Mouse (Mus musculus) hindbrain, postnatal 0 days (tissue): ENCODE results near the gene Arl8a. TPM values are rescaled to one million over a fixed set of nuclear protein-coding genes. Genes with fewer than 3 reads are reported as not detected.
A peak's percentile ranks its signal among the peaks of the same experiment; 100 is the strongest.

Source experiments
- ATAC-seq: fragments of 200-750 bp; cut with Nextera tagmentation; 2 replicates; pipeline ENCODE4 v1.8.0; 2017; ENCODE audit warnings: mild to moderate bottlenecking, moderate TSS enrichment, moderate library complexity
- DNase-seq: peaks from one replicate; pipeline ENCODE4 v3.0.0-alpha.2; 2015; ENCODE audit warnings: low spot score
- H3K27ac ChIP-seq: fragments of 300-500 bp; sonication (generic); 2 replicates; pipeline ENCODE4 v1.5.1; 2014; ENCODE audit warnings: mild to moderate bottlenecking
- H3K27me3 ChIP-seq: fragments of 300-500 bp; sonication (generic); 2 replicates; pipeline ENCODE4 v1.6.1; 2014; ENCODE audit warnings: low read length, mixed read lengths; ENCODE audit not compliant: insufficient read depth
- H3K36me3 ChIP-seq: fragments of 300-500 bp; sonication (generic); 2 replicates; pipeline ENCODE4 v1.6.1; 2014; ENCODE audit warnings: low read length, mixed read lengths; ENCODE audit not compliant: insufficient read depth
- H3K4me1 ChIP-seq: fragments of 300-500 bp; sonication (generic); 2 replicates; pipeline ENCODE4 v1.6.1; 2014; ENCODE audit warnings: antibody characterized with exemption, low read length, mixed read lengths; ENCODE audit not compliant: insufficient read depth
- H3K4me2 ChIP-seq: fragments of 300-500 bp; sonication (generic); 2 replicates; pipeline ENCODE4 v1.6.1; 2014; ENCODE audit warnings: low read depth, mild to moderate bottlenecking, low read length, moderate library complexity, mixed read lengths
- H3K4me3 ChIP-seq: fragments of 300-500 bp; sonication (generic); 2 replicates; pipeline ENCODE4 v1.5.1; 2014; ENCODE audit warnings: low read length
- H3K9ac ChIP-seq: fragments of 300-500 bp; sonication (generic); replicated peaks from 2 replicates; pipeline ENCODE4 v1.6.1; 2014; ENCODE audit warnings: mild to moderate bottlenecking, low read length, moderate library complexity, mixed read lengths
- H3K9me3 ChIP-seq: fragments of 300-500 bp; sonication (generic); 2 replicates; pipeline ENCODE4 v1.6.1; 2016; ENCODE audit warnings: low read length, mixed read lengths
- CTCF ChIP-seq: IDR thresholded peaks from 2 replicates; pipeline ENCODE4 v1.5.1; 2016; ENCODE audit warnings: antibody characterized with exemption, control low read depth, low read depth
- WGBS: fragments of 180-500 bp; shearing (Covaris S2); extraction: QIAGEN DNeasy Blood & Tissue Kit; methylation state at CpG from one replicate; pipeline ENCODE4 v1.1.7; 2014; 5-methylcytosine and 5-hydroxymethylcytosine counted together
- polyA plus RNA-seq: library from polyadenylated mRNA; unstranded; fragments of >200 nt; fragmentation: Nextera tagmentation; extraction: Ambion mirVana; gene quantifications from 2 replicates; pipeline ENCODE4 v1.2.1, GENCODE M21; 2015
- total RNA-seq: library from RNA; depleted of rRNA; stranded (reverse); fragments of >200 nt; gene quantifications from 2 replicates; pipeline ENCODE4 v1.2.3, GENCODE M21; 2014; rRNA removed

Arl8a gene
- total RNA-seq (251 and 277 TPM in 2 replicates), polyA plus RNA-seq (329 and 369 TPM in 2 replicates)

DNA sequence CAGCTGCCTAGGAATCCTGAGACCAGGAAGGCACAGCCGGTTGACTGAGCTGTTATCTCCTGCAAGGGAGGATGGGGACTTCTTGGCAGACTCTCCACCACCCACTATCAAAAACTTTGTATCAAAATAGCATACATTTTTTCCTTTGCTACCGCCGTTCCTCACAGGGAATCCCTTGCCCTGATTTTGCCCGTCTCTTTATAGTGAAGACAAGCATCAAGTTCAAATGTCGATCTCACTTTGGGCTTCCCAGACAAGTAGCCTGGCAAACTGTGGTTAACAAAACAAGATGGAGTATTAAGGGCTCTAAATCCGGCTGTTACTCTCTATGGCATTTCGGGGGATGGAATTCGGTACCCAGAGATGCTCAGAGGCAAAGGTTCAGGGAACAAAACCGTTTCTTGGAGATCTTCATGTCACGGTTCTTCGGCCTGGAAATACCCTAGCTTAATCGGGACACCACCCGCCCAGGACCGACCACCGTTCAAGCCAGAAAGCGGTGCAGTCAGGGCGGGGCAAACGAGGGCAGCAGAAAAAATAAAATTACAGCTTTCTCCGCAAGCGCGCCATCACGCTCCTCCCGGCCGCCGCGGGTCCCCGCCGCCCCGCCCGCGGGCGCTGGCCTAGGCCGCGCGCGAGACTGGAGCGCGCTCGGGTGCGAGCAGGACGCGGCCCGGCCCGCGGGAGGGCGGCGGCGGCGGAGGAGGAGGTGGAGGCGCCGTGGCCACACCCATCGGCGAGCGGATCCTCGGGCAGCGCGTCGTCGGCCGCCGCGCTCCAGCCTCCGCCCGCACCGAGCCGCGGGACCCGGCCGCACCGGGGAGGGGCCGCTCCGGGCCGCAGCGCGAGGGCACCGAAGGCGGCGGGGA is at the start of gene Arl8a:
Gene Arl8a (plus strand): TSS at position 748 of the 869 bp plus-strand sequence.
- H3K27ac ChIP-seq = peak within 1 kb of the TSS; percentile 98
- peak; percentile 82 for ATAC-seq

DNA sequence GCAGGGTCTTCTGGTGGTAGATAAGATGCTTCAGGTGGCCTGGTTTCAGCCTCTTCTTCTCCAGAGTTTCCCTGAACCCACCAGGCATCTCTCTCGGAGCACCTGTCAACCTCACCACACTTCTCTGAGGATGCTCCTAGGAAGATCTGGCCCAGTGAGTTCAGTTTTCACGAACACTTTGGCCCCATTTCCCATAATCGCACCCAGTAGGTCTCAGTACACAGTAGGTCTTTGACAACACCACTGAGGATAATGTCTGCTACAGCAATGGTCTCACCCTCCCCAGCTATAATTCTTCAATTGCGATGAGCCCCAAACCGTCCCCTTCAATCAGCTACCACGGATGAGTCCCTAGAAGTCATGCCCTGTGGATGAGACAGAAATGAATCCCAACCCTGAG is 49.2 kb upstream of the Arl8a start:
- no peak for TF ChIP-seq CTCF
- no peaks in the 10 kb centered on the region for H3K9me3 ChIP-seq
- peaks cover 6% of the 10 kb centered on the region; the same call in 1 of the 2 replicates for H3K4me1 ChIP-seq
- no peaks in the 10 kb centered on the region for H3K27me3 ChIP-seq
- no peak for DNase-seq
- no peak overlapping the region for H3K9ac ChIP-seq
- no peak for ATAC-seq
- H3K36me3 ChIP-seq = no peaks in the 10 kb centered on the region
- H3K4me2 ChIP-seq = no peak overlapping the region
- no peak overlapping the region for H3K4me3 ChIP-seq
- 92% methylated on average over 6 of the region's 6 CpGs for WGBS
- no peak overlapping the region for H3K27ac ChIP-seq

More for the DNA sequence above, at the start of gene Arl8a:
- Histone ChIP-seq H3K4me3 (peak within 1 kb of the TSS; percentile 99), H3K4me1 (peaks cover 18% of the 10 kb centered on the region; the same call in 1 of the 2 replicates), H3K27me3 (no peaks in the 10 kb centered on the region), H3K36me3 (peaks cover 3% of the 10 kb centered on the region; the same call in 1 of the 2 replicates), H3K9me3 (no peaks in the 10 kb centered on the region), H3K9ac (peak within 1 kb of the TSS; percentile 100), H3K4me2 (peak within 1 kb of the TSS; percentile 87)
- peak; percentile 95 for DNase-seq
- under 1% methylated on average over 59 of the region's 78 CpGs for WGBS
- no peak for TF ChIP-seq CTCF

DNA sequence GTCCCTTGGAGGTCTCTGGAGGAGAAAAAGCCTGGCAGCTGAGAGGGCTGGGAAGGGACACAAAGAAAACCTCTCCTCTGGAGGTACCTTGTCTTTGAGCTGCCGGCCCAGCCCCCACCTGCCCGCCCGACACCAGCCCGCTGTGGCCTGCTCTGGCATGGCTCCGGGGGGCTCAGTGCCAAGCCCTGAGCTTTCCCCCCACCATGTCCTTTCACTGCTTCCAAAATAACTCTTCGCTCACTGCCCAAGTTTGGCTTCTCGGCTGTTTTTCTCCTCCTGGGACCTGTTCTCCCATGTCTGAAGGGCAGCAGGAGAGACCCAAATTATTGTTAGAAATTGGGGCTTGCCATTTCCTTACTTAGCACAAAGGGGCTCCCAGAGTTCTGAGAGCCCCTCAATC is 48.2 kb upstream of the Arl8a start:
- TF ChIP-seq CTCF = no peak
- Histone ChIP-seq H3K9ac (no peak overlapping the region), H3K27me3 (peaks cover 4% of the 10 kb centered on the region; the same call in 1 of the 2 replicates), H3K4me2 (no peak overlapping the region), H3K9me3 (no peaks in the 10 kb centered on the region), H3K4me1 (peaks cover 6% of the 10 kb centered on the region; the same call in 1 of the 2 replicates), H3K27ac (no peak overlapping the region), H3K4me3 (no peak overlapping the region), H3K36me3 (no peaks in the 10 kb centered on the region)
- 50% methylated on average over 7 of the region's 7 CpGs for WGBS
- DNase-seq (peak; percentile 48), ATAC-seq (peak; percentile 43; the same call in 1 of the 2 replicates)

DNA sequence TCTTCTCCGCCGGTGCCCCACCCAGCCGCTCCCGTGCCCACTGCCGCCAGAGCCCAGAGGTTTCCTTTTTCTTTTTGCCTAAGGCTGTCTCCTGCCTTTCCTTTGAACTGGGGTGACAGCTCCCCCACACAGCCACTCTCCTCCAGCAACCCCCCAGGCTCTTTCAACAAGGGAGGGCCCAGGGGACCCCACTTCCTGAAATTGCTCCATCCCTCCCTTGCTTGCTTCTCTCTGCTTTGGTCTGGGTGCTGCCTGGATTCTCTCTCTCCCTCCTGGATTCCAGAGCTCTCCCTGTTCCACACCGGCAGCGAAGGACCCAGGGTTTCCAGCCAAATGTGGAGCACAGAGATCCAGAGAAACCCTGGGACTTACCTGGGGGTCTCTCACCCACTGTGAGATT is 46.2 kb upstream of the Arl8a start:
- no peak for DNase-seq
- H3K36me3 ChIP-seq = no peaks in the 10 kb centered on the region
- H3K9ac ChIP-seq = no peak overlapping the region
- H3K27ac ChIP-seq = no peak overlapping the region
- no peak overlapping the region for H3K4me2 ChIP-seq
- no peaks in the 10 kb centered on the region for H3K9me3 ChIP-seq
- no peak overlapping the region for H3K4me3 ChIP-seq
- peaks cover 6% of the 10 kb centered on the region; the same call in 1 of the 2 replicates for H3K4me1 ChIP-seq
- no peak for ATAC-seq
- WGBS = 51% methylated on average over 7 of the region's 7 CpGs
- no peak for TF ChIP-seq CTCF
- H3K27me3 ChIP-seq = peaks cover 14% of the 10 kb centered on the region

DNA sequence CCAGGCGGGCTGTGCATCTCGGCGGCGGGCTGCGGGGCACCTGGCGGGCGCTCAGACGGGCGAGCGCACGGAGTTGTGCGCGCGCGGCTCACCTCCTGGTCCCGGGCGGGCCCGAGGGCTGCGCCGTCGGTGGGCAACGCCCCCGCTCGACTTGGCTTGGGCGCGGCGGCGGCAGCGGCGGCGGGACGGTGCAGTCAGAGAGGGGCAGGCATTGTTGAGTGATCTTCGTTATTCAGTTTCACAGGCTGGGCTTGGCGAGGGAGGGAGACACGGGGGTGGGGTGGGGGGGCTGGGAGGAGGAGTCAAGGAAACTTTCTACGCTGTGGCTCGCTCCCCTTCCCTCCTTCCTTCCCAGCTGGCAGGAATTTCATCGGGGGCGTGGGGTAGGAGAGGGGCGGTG is 41.5 kb upstream of the Arl8a start, which contains the start of gene Lgr6:
Gene Lgr6 (minus strand): TSS at position 153 of the 400 bp plus-strand sequence.
- H3K9me3 ChIP-seq = no peaks in the 10 kb centered on the region
- peak within 1 kb of the TSS; percentile 37 for H3K4me3 ChIP-seq
- no peak for TF ChIP-seq CTCF
- ATAC-seq (no peak), DNase-seq (no peak)
- no peak within 1 kb of the TSS for H3K9ac ChIP-seq
- H3K4me1 ChIP-seq = no peaks in the 10 kb centered on the region
- peak within 1 kb of the TSS; percentile 64 for H3K4me2 ChIP-seq
- 1% methylated on average over 40 of the region's 40 CpGs for WGBS
- peaks cover 28% of the 10 kb centered on the region for H3K27me3 ChIP-seq
- H3K36me3 ChIP-seq = no peaks in the 10 kb centered on the region
- no peak within 1 kb of the TSS for H3K27ac ChIP-seq

DNA sequence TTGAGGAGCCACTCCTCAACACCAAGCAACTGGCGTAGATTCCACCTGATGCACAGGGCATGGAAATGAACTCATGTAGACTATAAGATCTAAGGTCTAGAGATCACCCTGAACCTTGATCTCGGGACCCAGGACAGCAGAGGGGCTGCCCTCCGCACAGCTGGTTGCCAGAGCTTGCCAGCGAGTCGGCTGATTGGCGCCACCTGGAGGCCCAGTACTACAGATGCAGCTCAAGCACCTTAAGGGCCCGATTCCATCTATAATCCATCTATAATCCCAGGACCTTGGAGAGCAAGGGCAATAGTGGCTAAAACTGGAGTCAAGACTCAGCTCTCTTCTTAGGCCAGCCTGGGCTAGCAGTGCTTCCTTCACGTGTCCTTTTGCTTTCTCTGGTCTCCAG is 40.7 kb upstream of the Arl8a start:
- WGBS = 3% methylated on average over 8 of the region's 8 CpGs
- Histone ChIP-seq H3K27me3 (peaks cover 28% of the 10 kb centered on the region), H3K4me3 (no peak overlapping the region), H3K4me1 (no peaks in the 10 kb centered on the region), H3K9ac (no peak overlapping the region), H3K4me2 (peak overlapping the region; percentile 64; the same call in 1 of the 2 replicates), H3K9me3 (no peaks in the 10 kb centered on the region), H3K27ac (no peak overlapping the region), H3K36me3 (no peaks in the 10 kb centered on the region)
- DNase-seq (peak; percentile 79), ATAC-seq (peak; percentile 42; the same call in 1 of the 2 replicates)
- TF ChIP-seq CTCF = peak; percentile 89
